Mouse (Mus musculus): ENCODE measurements at regions not wholly inside any gene's neighbourhood (a gene's known extent, or its start where the extent isn't known, plus 50 kb on each side); places are given as distances from the start of the nearest gene placed in this dataset.

DNA sequence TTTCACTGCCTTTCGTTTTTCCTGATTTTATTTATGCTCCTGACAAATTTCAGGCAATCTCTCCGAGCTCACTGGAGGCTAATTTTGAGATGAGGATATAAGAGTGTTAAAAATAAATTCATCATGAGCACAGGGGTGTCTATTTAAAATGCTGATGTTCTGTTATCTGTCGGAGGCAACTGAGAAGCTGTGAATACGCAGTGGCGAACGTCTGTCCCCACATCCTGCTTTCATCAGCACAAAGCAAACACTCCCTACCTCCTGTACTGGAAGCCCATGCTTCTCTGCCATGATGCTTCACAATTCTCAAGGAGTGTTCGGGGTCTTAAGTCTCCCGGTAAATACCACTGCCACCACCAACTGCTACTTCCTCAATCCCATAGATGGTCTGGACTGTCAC lies 526.9 kb downstream of the Pdcd6ip start:
- no peak for DNase-seq (ENCODE audit: low read depth, low spot score)

DNA sequence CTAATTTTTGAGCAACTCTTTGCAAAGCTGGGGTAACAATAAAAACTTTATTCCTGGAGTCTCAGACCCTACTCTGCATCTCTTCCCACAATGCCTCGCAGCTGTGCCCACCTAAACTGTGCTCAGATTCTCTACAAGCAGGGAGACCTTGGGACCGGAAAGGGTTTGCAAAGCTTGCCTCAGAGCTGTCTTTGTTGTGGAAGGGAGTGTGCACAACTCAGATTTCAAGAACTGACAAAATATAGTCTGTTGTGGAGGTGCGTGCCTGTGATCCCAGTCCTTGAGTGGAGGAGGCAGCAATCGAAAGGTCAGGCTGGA lies 530.2 kb downstream of the Pdcd6ip start:
- no peak for DNase-seq (ENCODE audit: low read depth, low spot score)

DNA sequence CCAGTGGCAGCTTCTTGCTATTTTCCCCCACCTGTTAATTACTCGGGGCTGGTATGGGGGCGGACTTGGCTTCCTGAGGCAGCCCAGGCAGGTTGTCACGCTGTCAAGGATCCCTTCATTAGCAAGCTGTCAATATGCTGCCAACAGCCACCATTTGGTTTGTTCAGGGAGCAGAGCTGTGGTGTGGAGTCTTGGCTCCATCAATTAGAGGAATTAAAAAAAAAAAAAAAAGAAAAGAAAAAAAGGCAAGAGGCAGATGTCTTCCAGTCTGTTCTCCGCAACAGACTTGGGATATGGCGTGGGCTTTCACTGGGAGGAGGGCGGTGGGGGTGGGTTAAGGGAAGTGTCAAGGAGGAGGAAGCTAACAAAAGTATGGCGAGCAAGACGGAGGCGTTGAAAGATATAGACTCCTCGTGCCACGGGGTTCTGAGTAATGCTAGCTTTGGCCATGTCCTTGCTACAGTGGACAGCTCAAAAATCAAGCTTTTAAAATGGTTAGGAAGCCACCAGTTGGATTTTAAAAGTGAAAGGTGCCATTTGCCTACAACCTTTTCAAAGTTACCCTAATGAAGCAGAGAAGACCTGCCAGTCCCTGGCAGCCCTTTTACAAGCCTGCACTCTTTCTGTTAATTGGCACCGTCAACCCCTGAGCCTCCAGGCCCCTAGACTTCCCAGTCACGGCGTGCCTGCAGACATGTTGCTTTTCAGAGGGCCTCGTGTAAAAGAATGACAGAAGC lies 530.7 kb downstream of the Pdcd6ip start:
- peak; percentile 30 for DNase-seq (ENCODE audit: low read depth, low spot score)

DNA sequence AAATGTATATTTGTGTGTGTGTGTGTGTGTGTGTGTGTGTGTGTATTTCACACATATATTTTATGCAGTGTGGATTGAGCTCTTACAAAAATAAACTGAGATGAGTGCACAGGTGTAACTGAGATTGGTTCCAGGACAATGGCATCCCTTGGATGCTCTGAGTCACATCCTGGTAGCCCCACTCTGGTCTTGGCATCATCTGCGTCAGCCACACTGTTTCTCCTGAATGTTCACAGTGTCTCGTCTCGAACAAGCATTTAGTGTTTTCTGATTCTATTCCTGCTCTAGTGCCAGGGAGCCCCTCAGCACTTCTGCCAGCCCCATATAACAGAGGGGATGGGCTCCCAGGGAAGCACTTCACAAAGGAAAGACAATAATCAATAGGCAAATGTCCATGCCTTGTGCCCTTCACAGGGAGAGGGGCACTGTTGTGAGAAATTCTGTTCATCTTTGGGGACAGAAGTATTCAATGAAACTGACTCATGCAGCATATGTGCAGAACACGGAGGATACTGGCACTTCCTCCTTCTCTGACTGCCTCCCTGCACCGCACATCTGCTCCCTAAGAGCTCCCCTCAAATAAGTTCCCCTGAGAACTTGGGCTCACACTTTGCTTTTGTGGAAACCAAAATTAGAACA lies 536.2 kb downstream of the Pdcd6ip start:
- no peak for DNase-seq (ENCODE audit: low read depth, low spot score)

DNA sequence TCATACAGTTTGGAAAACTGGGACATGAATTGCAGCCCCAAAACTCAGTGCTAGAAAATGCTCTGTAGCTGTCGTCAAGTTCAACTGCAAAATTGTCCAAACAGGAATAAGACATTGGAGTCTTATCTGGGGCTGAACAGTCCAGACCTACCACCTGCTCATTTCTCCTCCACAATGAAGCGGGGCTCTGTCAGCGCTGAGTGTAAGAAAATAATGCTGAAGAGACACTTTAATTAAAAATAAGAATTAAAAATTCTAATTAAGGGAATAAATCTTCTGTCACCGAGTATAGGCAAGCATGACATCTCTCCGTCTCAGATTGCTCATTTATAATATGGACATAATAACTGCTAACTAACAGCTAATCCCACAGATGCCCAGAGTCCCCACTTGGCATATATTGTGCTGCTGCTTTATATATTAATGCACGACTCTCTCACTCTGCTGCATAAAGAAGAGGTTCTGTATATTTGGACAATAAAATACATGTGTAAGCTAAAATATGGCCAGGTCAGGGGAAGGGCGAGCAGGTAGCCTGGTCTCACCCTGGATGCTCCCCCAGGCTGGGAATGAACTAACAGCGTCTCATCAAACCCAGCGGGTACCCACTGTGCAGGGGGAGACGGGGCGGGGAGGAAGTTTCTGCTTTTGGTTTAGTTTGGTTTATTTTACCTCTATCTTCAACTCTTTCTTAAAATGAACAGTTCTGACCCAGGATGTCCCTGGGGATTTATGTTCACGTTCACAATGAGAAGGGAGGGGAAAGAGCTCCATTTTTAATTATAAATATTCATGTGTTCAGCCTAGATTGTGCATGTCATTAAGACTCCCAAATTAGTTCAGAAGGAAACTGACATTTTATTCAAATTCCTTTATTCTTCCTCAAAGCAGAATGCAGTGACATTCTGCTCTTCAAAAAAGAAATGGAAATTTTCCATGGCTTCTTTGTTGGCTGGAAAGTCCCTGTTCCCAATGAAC lies 544.9 kb downstream of the Pdcd6ip start:
- no peak for DNase-seq (ENCODE audit: low read depth, low spot score)

DNA sequence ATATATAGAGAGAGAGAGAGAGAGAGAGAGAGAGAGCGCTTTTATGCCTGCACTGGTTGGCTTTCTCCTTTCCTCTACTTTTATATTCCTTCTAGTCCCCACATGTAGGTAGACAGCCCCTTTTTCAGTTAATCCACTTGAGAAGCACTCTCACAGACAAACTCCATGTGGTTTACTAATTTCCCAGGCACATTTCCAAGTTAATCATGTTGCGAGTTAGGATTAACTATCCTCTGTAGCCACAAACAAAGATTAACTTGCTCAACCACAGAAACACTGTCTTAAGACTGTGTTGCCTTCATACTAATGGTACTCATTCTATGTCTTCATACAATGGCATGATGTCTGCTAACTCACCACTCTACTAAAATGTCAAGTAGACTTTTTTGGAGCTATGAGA lies 548.0 kb downstream of the Pdcd6ip start:
- no peak for DNase-seq (ENCODE audit: low read depth, low spot score)

DNA sequence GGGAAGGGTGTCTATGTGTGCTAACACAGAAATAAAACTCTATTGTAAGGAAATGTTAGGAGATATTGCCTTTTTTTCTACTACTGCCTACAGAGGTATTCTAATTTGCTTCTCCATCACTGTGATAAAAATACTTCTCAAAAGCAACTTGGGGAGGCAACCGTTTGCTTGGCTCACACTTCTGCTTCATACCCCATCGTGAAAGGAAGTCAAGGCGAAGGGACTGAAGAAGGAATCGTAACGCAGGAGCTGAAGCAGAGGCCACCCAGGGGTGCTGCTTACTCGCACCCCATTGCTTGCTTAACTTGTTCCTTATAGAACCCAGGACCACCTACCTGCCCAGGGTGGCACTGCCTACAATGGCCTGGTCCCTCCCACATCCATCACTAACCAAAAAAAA lies 550.0 kb downstream of the Pdcd6ip start:
- DNase-seq (ENCODE audit: low read depth, low spot score): no peak

DNA sequence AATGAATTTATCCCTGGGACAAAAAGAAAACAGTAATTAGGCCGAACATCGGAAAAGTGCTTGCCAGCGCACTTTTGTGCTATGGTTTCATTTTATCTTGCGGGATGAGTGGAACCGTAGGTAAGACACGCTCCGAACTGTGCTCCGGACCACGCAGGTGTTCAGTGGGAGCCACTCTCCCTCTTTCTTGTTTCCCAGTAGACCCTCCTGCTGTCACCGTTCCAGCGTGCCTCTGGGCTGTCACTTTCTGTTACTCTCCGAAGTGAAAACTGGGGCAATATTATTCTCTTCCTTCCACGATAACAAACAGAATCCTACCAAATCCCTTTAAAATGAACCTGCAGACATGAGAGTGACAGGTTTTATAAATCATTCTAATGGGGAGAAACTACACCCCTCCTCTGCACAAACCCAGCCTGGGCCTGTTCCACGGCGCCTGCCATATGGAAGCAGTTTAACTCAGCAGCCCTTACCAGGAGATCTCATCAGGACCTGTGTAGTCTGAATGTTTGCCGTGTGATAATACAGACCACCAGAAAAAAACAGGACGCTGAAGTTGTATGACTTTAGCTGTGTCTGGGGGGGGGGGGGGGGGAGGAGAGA lies 550.5 kb downstream of the Pdcd6ip start:
- peak; percentile 67 for DNase-seq (ENCODE audit: low read depth, low spot score)

DNA sequence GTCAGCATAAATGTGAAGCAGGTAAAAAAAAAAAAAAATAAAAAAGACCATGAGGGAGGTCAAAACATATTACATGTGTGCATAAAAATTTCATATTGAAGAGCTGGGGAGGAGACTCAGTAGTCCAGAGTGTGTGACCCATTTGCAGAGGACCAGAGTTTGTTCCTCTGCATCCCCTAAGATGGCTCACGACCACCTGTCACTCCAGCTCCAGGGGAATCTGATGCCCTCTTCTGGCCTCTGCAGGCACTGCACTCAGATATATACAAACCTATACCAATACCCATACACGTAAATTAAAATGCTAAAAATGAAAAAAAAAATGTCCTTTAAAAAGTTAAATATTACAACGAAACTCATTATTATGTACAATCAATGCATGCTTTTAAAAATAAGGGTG lies 551.4 kb downstream of the Pdcd6ip start:
- DNase-seq (ENCODE audit: low read depth, low spot score): no peak

DNA sequence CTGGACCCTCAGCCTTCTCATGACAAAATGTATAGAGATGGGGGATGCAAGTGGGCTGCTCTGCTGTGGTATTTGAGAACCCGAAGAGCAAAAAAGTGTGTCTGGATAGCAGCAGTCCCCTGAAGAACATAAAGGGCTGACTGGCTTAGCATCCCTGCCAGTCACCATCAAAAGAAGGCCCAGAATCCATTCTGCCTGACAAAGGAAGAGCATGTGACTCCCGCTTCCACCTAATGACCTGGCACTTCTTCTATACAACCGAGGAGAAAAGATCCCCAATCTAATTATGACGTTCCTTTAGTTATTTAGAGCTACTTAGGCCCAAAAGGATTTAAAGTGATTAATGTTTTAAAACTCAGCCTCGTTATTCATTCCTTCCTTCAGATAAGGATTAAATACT lies 559.0 kb downstream of the Pdcd6ip start:
- DNase-seq (ENCODE audit: low read depth, low spot score): no peak

DNA sequence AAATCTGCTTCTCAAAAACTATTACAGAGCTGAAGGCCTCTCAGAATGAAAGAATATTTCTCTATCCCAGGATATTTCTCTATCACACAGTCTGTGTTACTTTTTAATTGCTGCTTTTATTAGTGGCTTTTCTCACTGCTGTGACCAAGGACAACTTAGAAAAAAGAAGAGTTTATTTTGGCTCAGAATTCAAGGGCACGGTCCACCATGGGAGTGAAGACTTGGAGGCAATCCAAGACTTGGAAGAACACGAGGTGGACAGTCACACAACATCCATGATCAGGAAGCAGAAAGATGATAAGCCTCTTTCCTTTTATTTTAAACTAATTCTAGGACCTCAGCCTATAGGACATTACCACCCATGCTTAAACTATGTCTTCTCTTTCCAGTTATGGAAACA lies 561.5 kb downstream of the Pdcd6ip start:
- DNase-seq (ENCODE audit: low read depth, low spot score): no peak

DNA sequence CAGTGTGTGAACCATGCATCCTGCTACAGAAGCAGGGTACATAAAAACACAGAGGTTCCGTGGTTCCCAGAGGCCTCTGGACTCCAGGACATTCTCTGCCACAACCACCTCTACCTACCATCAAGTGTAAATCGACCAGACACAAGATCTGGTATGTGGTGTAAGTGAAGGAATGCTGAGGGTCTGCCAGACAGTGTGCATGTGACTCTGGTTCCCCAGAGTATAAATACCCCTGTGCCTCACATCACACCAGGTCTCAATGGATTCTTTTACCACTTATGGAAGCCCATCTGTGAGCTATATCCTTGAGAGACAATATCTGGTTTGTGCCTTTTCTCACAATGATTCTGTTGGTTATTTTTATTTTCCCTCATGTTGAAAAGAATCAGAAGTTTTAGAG lies 563.0 kb downstream of the Pdcd6ip start:
- DNase-seq (ENCODE audit: low read depth, low spot score): no peak

DNA sequence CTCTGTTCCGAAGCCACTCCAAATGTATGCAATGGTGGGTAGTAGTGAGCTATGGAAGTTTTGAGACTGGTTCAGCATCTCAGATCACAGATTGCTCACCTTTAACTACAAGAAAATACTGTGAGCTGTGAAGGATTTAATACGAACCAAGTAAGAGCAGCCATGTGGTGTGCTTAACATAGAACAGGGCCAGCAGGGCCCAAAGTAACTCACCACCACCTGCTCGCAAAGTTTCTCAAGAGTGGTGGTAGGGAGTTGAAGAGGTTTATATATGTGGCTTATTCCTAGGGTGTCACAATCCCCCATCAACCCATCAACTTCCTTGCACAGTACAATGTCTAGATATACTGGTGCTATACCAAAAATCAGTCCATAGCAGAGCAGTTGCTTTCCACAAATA lies 573.4 kb downstream of the Pdcd6ip start:
- DNase-seq (ENCODE audit: low read depth, low spot score): no peak

DNA sequence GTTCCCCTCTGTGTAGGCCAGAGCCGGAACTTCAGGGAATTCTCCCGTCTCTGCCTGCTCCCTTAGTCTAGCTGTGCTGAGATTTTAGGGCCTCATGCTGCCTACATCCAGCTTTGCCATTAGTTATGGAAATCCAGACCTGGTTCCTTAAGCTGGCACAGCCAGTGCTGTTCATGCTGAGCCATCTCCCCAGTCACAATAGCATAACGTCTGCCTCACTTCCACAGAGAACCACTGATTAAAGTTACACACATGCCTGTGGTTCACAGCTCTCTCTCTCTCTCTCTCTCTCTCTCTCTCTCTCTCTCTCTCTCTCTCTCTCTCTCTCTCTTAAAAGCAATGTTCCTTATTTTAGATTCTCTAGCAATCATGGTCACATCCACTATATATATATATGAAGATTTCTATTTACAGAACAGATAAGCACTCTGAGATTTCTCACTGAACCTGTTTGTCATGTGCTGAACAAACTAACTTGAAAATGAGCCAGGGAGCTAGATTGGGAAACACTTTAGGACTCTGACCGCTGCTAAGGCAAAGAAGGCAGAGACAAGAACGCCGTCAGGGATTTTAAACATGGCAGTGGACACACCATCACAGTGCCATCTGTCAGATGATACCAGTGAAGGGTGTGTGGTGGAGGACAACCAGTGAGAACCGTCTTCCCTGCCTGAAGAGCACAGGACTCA lies 584.9 kb downstream of the Pdcd6ip start:
- no peak for DNase-seq (ENCODE audit: low read depth, low spot score)

DNA sequence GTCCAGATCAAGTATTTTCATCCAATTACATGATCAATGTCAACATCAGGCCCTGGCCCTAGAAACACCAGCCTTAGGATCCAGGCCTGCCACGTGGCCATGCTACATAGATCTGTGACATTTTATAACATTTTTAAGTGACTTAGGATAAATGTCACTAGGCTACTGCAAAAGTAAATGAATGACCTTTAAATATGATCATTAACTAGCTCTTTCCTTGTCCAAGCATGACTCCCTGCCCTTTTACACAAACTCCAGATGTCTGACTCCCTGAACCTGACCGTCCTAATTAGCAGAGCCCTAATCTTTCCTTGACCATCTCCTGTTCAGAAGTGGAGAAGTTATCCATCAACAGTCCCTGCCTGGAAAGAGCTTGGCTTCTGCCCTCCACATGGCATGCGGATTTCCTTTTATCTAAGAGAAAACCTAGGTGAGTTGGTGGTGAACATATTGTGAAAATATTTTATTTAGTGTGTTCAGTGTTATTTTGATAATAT lies 585.8 kb downstream of the Pdcd6ip start:
- DNase-seq (ENCODE audit: low read depth, low spot score): no peak

DNA sequence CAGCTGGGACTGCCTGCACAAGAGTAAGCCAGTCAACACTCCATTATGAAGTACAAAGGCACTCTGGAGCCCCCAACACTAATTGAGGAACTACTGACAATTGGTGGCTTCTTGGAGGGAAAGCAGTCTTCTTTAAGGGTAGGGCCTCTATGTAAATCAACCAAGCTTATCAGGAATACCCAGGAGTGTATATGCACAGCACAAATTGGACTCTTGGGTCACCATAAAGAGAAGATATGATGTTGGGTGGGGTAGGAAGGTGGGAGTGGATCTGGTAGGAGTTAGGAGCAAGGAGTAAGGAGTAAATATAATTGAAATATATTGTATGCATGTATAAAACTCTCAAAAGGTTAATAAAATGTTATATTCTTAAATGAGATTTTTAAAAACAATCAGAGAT lies 587.7 kb downstream of the Pdcd6ip start:
- DNase-seq (ENCODE audit: low read depth, low spot score): no peak

DNA sequence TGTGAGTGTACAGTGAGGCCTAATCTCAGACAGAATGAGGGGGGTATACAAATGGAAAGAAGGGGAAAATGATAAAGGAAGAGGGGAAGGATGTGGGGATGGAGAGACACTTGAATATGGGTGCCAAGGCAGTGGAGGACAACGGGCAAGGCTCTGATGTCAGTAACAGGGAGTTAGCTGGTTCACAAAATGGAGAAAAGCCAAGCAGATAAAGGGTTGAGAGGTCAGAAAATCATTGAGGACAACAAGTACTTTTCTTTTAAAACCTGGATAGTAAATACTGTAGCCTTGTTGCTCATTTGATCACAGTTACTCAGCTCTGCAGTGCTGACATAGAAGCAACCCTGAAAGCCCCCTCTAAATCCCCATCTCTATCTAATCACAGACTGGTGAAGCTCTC lies 588.3 kb downstream of the Pdcd6ip start:
- no peak for DNase-seq (ENCODE audit: low read depth, low spot score)

DNA sequence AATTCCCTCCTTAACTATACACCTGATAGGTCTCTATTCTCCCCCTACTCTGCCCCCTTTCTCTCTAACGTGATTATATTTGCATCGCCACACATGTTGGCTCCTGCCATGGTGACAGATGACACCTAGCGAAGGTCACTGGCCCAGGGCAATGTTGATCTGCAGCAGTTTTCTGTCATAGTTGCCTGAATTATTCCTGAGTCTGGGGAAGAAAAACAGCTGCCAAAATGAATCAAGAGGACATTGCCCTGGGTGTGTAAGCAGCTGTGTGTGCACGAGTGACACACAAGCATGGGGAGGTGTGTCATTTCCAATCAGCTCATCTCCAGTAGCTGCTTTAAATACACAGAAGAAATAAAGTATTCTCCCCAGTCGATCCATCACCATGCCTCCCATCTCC lies 592.5 kb downstream of the Pdcd6ip start:
- no peak for DNase-seq (ENCODE audit: low read depth, low spot score)

DNA sequence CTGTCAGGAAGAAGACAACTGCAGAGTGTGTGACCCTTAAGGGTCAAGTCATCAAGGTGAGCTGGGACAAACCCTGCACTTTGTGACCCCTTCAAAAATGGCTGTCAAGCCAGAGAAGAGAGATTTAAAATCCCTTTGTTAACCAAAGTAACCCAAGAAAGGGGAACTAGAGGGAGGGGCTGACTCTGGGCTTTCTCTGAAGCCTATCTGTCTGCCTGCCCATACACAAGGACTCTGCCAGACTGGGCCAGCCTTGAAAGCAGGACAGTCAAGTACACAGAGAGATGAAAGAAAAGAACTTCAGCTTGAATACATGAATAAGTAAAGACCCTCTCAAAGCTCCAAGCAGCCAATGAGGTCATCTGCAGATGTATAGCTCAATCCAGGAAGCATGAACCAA lies 595.3 kb downstream of the Pdcd6ip start:
- no peak for DNase-seq (ENCODE audit: low read depth, low spot score)

DNA sequence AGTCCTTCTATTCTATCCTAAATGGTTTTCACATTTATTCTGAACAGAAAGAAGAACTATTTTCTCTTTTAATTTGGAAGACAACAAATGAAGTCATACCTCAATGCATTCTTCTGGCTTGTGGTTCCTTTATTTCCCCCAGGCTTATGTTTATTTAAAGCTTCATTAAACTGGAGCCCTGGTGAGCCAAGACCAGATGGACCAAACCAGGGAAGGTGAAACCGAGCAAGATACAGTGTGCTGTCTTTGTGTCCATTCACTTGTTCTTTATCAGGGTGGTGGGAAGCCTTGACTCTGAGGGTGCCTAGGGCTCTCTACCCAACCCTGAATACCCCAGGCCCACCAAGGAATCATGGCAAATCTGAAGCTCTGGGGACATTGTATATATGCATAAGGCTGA lies 606.3 kb downstream of the Pdcd6ip start:
- DNase-seq (ENCODE audit: low read depth, low spot score): no peak

DNA sequence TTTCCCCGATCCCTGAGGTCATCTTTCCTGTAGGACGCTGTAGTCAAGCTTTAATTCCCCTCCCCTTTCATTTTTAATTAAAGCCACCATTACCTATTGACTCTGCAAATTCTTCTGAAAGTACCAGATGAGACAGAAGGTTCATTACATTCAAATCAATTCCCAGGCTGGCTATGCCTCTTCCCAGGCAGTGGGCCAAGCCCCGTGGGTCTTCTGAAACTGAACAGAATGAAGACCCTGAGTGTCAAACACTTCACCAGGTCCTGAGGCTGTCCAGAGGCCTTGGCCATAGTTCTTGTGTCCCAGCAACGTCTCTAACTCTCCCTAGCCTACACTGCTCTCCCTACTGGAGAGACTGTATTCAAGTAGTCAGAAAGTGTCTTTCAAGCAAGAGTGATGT lies 607.4 kb downstream of the Pdcd6ip start:
- no peak for DNase-seq (ENCODE audit: low read depth, low spot score)

Measured in forelimb bud, embryonic 11.5 days (tissue).